Mouse (Mus musculus) R1 (cell line): Measurements from ENCODE around the gene Nabp2.

Source experiments
- DNase-seq: peaks from one replicate; pipeline ENCODE4 v3.0.0-alpha.2; 2018; ENCODE audit warnings: low read depth, low spot score

Gene Nabp2

GRCm38 (mm10) chr10:128388941-128389340 is 22.4 kb downstream of the Nabp2 start:
- DNase-seq, result no peak

- no peak for DNase-seq
These were observed 25.4 kb downstream of the Nabp2 start for GRCm38 (mm10) chr10:128385902-128386301.

- DNase-seq, result no peak
These were observed 28.8 kb downstream of the Nabp2 start for GRCm38 (mm10) chr10:128382482-128382881.

- DNase-seq, result peak; percentile 80
These were observed 30.7 kb downstream of the Nabp2 start for GRCm38 (mm10) chr10:128380565-128380964.

- no peak for DNase-seq
These were observed 32.0 kb downstream of the Nabp2 start for GRCm38 (mm10) chr10:128379260-128379659.

GRCm38 (mm10) chr10:128378462-128378861 is 32.8 kb downstream of the Nabp2 start:
- no peak for DNase-seq

- DNase-seq, result no peak
These were observed 33.3 kb downstream of the Nabp2 start for GRCm38 (mm10) chr10:128377940-128378448.

GRCm38 (mm10) chr10:128377222-128377939 is 33.9 kb downstream of the Nabp2 start:
- peak; percentile 62 for DNase-seq

GRCm38 (mm10) chr10:128376455-128377211 is 34.7 kb downstream of the Nabp2 start, which contains the start of gene Ankrd52:
Gene Ankrd52, plus strand, starts transcription at chr10:128377115.
- DNase-seq, result peak; percentile 69

- DNase-seq, result no peak
These were observed 35.2 kb downstream of the Nabp2 start for GRCm38 (mm10) chr10:128376099-128376454.

GRCm38 (mm10) chr10:128374393-128374792 is 36.9 kb downstream of the Nabp2 start:
- peak; percentile 92 for DNase-seq

GRCm38 (mm10) chr10:128372989-128373748 is 38.1 kb downstream of the Nabp2 start:
- peak; percentile 63 for DNase-seq

- peak; percentile 23 for DNase-seq
These were observed 39.1 kb downstream of the Nabp2 start for GRCm38 (mm10) chr10:128372142-128372541.

GRCm38 (mm10) chr10:128370601-128371000 is 40.7 kb downstream of the Nabp2 start:
- DNase-seq, result peak; percentile 76

GRCm38 (mm10) chr10:128370021-128370420 is 41.3 kb downstream of the Nabp2 start:
- DNase-seq, result peak; percentile 72

- DNase-seq, result peak; percentile 32
These were observed 41.7 kb downstream of the Nabp2 start for GRCm38 (mm10) chr10:128369599-128369998.

- no peak for DNase-seq
These were observed 42.1 kb downstream of the Nabp2 start for GRCm38 (mm10) chr10:128369218-128369543.

- DNase-seq, result peak; percentile 92
These were observed 42.7 kb downstream of the Nabp2 start, which contains the start of gene Coq10a for GRCm38 (mm10) chr10:128368402-128369217. Gene Coq10a, minus strand, starts transcription at chr10:128368997.

- no peak for DNase-seq
These were observed 43.3 kb downstream of the Nabp2 start for GRCm38 (mm10) chr10:128367899-128368401.

- peak; percentile 59 for DNase-seq
These were observed 48.7 kb downstream of the Nabp2 start for GRCm38 (mm10) chr10:128362568-128362967.

GRCm38 (mm10) chr10:128361836-128362235 is 49.5 kb downstream of the Nabp2 start:
- no peak for DNase-seq
